Mouse (Mus musculus): Measurements from ENCODE around the gene Vps53. TPM values are rescaled to one million over a fixed set of nuclear protein-coding genes. Genes with fewer than 3 reads are reported as not detected.

Vps53 gene
- polyA plus RNA-seq, 1 experiment: 41.2 TPM

DNA sequence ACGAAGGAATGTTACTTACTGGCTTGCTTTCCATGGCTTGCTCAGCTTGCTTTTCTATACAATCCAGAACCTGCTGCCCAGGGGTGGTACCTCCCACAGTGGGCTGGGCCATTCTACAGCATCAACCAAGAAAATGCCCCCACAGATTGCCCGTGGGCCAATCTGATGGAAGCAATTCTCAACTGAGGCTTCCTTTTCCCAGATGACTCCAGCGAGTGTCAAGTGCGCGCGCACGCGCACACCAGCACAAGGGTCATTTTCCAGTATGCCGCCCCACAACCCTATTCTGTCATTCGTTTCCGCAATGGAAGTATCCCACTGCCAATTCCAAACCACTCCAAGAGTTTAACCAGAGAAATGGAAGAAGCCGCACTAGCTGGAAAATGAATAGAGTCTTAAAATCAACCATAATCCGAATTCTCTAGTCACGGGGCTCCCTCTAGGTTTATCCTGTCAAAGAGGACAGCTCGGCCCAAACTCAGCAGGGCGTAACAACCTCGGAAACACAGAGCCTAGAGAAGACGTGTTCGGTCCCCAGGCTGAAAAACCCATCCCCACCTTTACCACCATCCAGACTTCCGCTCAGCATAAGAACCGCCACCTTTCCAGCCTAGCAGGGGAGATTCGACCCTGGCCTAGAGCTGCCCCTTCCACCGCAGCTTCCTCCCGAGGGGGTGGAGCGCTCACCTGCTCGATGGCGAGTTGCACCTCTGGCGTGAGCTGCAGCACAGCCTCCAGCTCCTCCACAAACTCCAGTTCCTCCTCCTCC, 537 bp downstream of the Vps53 start:
- no peaks in the 10 kb centered on the region for H3K36me3 ChIP-seq (ENCODE audit: control insufficient read depth, insufficient read depth)
- H3K4me3 ChIP-seq: peak overlapping the region; percentile 99
- H3K79me2 ChIP-seq (ENCODE audit: control insufficient read depth, insufficient read depth): peaks cover 12% of the 10 kb centered on the region
- peak overlapping the region; percentile 91 for H3K4me2 ChIP-seq (ENCODE audit: low read depth)
- H3K27me3 ChIP-seq (ENCODE audit: control insufficient read depth, insufficient read depth, insufficient read length): no peaks in the 10 kb centered on the region
- TF ChIP-seq MYOD1 (IDR thresholded peaks at IDR 0.05; ENCODE audit: control insufficient read depth in 1 of 3, insufficient read length in 2 of 3, low read depth in 2 of 3): peak in 1 of 3 experiments; percentile 14
- no peak for TF ChIP-seq REST (IDR thresholded peaks at IDR 0.05; ENCODE audit: insufficient read depth, insufficient read length)
- peak overlapping the region; percentile 28 for H3ac ChIP-seq (ENCODE audit: control insufficient read depth, insufficient read length)

DNA sequence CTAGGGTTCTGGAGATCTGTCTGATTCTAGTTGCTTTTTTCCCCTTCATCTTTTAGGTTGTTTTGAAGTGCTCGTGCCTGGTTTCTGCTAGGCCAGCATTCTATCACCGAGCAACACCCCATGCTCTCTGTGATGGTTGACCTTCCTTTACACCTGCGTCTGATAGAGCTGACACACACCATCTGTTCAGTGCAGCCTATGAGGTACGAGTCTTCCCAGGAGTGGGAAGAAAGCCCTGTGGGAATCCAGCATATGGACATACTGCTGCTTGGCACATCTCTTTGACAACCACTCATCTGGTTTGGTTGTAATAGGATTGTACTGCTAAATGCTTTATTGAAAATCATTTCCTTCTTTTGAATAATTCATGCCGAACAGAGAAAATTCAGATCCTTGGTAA, 9.2 kb downstream of the Vps53 start:
- Histone ChIP-seq H3K4me2 (ENCODE audit: low read depth) (no peak overlapping the region), H3K4me3 (no peak overlapping the region), H3K36me3 (ENCODE audit: control insufficient read depth, insufficient read depth) (peaks cover 10% of the 10 kb centered on the region), H3K79me2 (ENCODE audit: control insufficient read depth, insufficient read depth) (no peaks in the 10 kb centered on the region), H3K27me3 (ENCODE audit: control insufficient read depth, insufficient read depth, insufficient read length) (no peaks in the 10 kb centered on the region), H3ac (ENCODE audit: control insufficient read depth, insufficient read length) (no peak overlapping the region)
- no peak for TF ChIP-seq CEBPB (IDR thresholded peaks at IDR 0.05; ENCODE audit: insufficient read depth, poor library complexity, severe bottlenecking)
- TF ChIP-seq TCF3 (IDR thresholded peaks at IDR 0.05; ENCODE audit: insufficient read length, low read depth): no peak

DNA sequence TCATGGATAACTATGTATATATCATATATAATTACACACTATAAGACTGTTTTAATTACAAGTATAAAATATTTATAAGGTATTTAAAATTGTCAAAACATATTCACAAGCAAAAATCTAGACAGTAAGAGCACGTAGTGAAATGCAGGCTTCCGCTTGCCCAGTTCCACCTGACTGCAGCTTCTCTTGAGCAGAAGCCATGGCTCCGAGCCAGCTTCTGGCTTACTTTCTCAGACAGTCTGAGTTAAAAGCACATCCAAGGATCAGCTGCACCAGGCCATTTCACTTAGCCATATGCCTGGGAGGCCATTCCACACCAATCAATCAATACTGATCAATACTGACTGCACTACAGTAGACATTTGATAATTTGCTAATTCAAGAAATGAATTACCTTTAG, 10.5 kb downstream of the Vps53 start:
- Histone ChIP-seq H3K36me3 (ENCODE audit: control insufficient read depth, insufficient read depth) (peaks cover 10% of the 10 kb centered on the region), H3ac (ENCODE audit: control insufficient read depth, insufficient read length) (no peak overlapping the region), H3K4me2 (ENCODE audit: low read depth) (no peak overlapping the region), H3K27me3 (ENCODE audit: control insufficient read depth, insufficient read depth, insufficient read length) (no peaks in the 10 kb centered on the region), H3K4me3 (no peak overlapping the region), H3K79me2 (ENCODE audit: control insufficient read depth, insufficient read depth) (no peaks in the 10 kb centered on the region)
- no peak for TF ChIP-seq POLR2AphosphoS2 (IDR thresholded peaks at IDR 0.05; ENCODE audit: insufficient read length, low read depth)
- TF ChIP-seq MYOD1 (IDR thresholded peaks at IDR 0.05; ENCODE audit: control insufficient read depth in 1 of 3, insufficient read length in 2 of 3, low read depth in 2 of 3): no peak
- TF ChIP-seq SRF (IDR thresholded peaks at IDR 0.05; ENCODE audit: control insufficient read depth, insufficient read length, low read depth): no peak
- no peak for TF ChIP-seq POLR2A (IDR thresholded peaks at IDR 0.05; ENCODE audit: insufficient read length, low read depth)

GRCm38 (mm10) chr11:76167079-76167765, 12.2 kb downstream of the Vps53 start:
- H3K4me3 ChIP-seq: no peak overlapping the region
- H3K36me3 ChIP-seq (ENCODE audit: control insufficient read depth, insufficient read depth): peaks cover 5% of the 10 kb centered on the region
- H3ac ChIP-seq (ENCODE audit: control insufficient read depth, insufficient read length): no peak overlapping the region
- no peaks in the 10 kb centered on the region for H3K27me3 ChIP-seq (ENCODE audit: control insufficient read depth, insufficient read depth, insufficient read length)
- no peak for TF ChIP-seq TCF12 (IDR thresholded peaks at IDR 0.05; ENCODE audit: insufficient read depth, poor library complexity, severe bottlenecking)
- no peak for TF ChIP-seq USF1 (IDR thresholded peaks at IDR 0.05; ENCODE audit: low read depth)
- no peak for TF ChIP-seq REST (IDR thresholded peaks at IDR 0.05; ENCODE audit: insufficient read depth, insufficient read length)
- no peak for TF ChIP-seq TCF3 (IDR thresholded peaks at IDR 0.05; ENCODE audit: insufficient read length, low read depth)
- no peak for TF ChIP-seq MAX (IDR thresholded peaks at IDR 0.05; ENCODE audit: low read depth)
- no peak for TF ChIP-seq MYOD1 (IDR thresholded peaks at IDR 0.05; ENCODE audit: control insufficient read depth in 1 of 3, insufficient read length in 2 of 3, low read depth in 2 of 3)
- no peak for TF ChIP-seq MYOG (IDR thresholded peaks at IDR 0.05; ENCODE audit: control insufficient read depth in 1 of 3, insufficient read depth in 1 of 3, insufficient read length in 2 of 3, low read depth in 2 of 3)
- TF ChIP-seq SRF (IDR thresholded peaks at IDR 0.05; ENCODE audit: control insufficient read depth, insufficient read length, low read depth): no peak
- no peak for TF ChIP-seq E2F4 (IDR thresholded peaks at IDR 0.05; ENCODE audit: insufficient read depth)
- no peak for TF ChIP-seq CEBPB (IDR thresholded peaks at IDR 0.05; ENCODE audit: insufficient read depth, poor library complexity, severe bottlenecking)
- TF ChIP-seq POLR2A (IDR thresholded peaks at IDR 0.05; ENCODE audit: insufficient read length, low read depth): no peak
- no peak for TF ChIP-seq POLR2AphosphoS2 (IDR thresholded peaks at IDR 0.05; ENCODE audit: insufficient read length, low read depth)
- H3K4me2 ChIP-seq (ENCODE audit: low read depth): no peak overlapping the region
- no peaks in the 10 kb centered on the region for H3K79me2 ChIP-seq (ENCODE audit: control insufficient read depth, insufficient read depth)

GRCm38 (mm10) chr11:76166657-76167056, 12.8 kb downstream of the Vps53 start:
- no peaks in the 10 kb centered on the region for H3K27me3 ChIP-seq (ENCODE audit: control insufficient read depth, insufficient read depth, insufficient read length)
- H3K79me2 ChIP-seq (ENCODE audit: control insufficient read depth, insufficient read depth): no peaks in the 10 kb centered on the region
- peaks cover 5% of the 10 kb centered on the region for H3K36me3 ChIP-seq (ENCODE audit: control insufficient read depth, insufficient read depth)
- H3K4me3 ChIP-seq: no peak overlapping the region
- TF ChIP-seq TCF3 (IDR thresholded peaks at IDR 0.05; ENCODE audit: insufficient read length, low read depth) (no peak), POLR2A (IDR thresholded peaks at IDR 0.05; ENCODE audit: insufficient read length, low read depth) (no peak), POLR2AphosphoS2 (IDR thresholded peaks at IDR 0.05; ENCODE audit: insufficient read length, low read depth) (no peak), MAX (IDR thresholded peaks at IDR 0.05; ENCODE audit: low read depth) (no peak), MYOG (IDR thresholded peaks at IDR 0.05; ENCODE audit: control insufficient read depth in 1 of 3, insufficient read depth in 1 of 3, insufficient read length in 2 of 3, low read depth in 2 of 3) (no peak), TCF12 (IDR thresholded peaks at IDR 0.05; ENCODE audit: insufficient read depth, poor library complexity, severe bottlenecking) (no peak), REST (IDR thresholded peaks at IDR 0.05; ENCODE audit: insufficient read depth, insufficient read length) (no peak), E2F4 (IDR thresholded peaks at IDR 0.05; ENCODE audit: insufficient read depth) (no peak), SRF (IDR thresholded peaks at IDR 0.05; ENCODE audit: control insufficient read depth, insufficient read length, low read depth) (no peak), USF1 (IDR thresholded peaks at IDR 0.05; ENCODE audit: low read depth) (no peak), CEBPB (IDR thresholded peaks at IDR 0.05; ENCODE audit: insufficient read depth, poor library complexity, severe bottlenecking) (no peak)
- no peak overlapping the region for H3ac ChIP-seq (ENCODE audit: control insufficient read depth, insufficient read length)
- H3K4me2 ChIP-seq (ENCODE audit: low read depth): no peak overlapping the region
